Mouse (Mus musculus) heart, adult 11 months (tissue): ENCODE results near the gene H2-Ke6.

Experiments
- DNase-seq: peaks from one replicate; pipeline ENCODE4 v3.0.0; 2022

Gene H2-Ke6

DNA sequence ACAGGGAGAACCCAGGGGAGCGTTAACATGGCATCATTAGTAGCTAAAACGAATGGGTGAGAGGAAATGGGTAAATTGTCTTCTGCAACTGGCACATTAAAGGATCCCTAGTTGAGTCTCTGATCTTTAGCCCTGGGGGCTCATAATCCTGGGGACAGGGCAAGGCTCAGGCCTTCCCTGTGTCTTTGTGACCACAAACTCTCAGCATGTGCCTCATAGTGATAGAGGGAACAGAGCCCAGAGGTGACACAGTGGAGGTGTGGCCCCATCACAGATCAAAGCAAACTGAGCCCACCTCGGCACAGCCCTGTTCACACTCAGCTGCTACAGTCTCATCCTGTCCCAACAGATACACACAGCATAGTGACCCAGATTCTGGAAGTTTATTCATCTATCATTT lies 32.2 kb downstream of the H2-Ke6 start:
- DNase-seq: no peak

DNA sequence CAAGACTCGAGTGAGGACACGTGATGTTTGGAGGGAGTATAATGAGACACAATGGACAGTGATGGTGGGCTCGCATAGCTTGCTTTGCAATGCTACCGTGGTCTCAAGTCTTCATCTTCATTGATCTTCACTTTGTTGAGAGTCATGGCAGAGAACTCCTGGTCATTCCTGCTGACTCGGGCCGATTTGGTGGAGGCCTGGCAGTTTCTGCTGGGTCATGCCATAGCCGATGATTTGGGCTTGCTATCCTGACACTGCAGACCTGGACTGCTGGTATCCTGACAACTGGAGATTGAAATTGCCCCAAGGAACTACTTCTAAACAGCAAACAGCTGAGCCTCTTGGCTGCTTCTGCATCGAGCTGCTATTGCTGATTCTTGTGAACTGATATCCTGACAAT lies 32.9 kb downstream of the H2-Ke6 start:
- no peak for DNase-seq

DNA sequence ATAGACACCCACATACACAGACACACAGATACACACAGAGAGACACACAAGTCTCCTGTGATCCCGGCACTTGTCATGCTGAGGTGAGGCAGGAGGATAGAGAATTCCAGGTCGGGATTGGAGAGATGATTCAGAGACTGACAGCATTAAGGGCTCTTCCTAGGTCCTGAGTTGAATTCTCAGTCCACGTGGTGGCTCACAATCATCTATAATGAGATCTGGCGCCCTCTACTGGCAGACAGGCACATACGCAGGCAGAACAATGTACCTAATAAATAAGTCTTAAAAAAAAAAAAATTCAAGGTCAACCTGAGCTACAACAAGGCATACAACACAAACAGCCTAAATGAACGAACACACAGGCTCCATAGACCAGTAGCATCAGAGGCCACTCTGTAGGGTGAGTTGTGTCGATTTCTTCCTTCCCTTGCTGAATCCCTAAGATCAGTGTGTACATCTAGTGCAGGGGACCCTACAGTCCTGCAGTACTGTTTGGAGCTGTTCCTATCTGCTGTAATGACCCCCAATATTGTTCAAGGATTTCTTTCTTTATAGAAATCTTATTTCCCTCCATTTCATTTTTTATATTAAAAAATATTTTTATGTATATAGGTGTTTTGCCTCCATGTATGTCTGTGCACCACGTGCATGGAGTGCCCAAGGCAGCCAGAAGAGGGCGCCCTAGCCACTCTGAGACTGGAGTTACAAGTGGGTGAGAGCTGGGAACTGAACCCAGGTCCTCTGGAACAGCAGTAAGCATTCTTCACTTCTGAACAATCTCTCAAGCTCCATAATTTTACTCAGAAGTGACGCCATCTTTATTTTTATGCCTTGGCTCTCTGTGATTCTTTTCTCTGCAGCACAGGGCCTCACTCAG lies 35.8 kb downstream of the H2-Ke6 start:
- no peak for DNase-seq

DNA sequence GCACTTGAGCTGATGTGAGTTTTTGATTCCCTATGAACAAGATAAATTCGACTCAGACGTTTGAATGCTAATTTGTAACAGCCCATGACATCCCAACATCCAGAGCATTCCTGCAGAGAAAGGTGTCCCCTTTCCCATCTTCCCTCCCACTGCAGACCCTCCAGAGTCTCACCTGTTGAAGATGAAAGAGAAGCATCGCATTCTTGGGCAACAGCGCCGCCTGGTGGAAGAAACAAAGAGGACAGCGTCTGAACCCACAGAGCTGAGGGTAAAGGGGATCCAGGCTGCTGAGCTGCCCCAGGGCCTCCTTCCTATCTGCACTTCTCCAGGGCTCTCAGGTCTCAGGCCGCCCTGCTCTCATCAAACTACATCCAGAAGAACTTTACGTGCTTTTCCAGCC lies 45.7 kb downstream of the H2-Ke6 start:
- peak; percentile 94 for DNase-seq

DNA sequence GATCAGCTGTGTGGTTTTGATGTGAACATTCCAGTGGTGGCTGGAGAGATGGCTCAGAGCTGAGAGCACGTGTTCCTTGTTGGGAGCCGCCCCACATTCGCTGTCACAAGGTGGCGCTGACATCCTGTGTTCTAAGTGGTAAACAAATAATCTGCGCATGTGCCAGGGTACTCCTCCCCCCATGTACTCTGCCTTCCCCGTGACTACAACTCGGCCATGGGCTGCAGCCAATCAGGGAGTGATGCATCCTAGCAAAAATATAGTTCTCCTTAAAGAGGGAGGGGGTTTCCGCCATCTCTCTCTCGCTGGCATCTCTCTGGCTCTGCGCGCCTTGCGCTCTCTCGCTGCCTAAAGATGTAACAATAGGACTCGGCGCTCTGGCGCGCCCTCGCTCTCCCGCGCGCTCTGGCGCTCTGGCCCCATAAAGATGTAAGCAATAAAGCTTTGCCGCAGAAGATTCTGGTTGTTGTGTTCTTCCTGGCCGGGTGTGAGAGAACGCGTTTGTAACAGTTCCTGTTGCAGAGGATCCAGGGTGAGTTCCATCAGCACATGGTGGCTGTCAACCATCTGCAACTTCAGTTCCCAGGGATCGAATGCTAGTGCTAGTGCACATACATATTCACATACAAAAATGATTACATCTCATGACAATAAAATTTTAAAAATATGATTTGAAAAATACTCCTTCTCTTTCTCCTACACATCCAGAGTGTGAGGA lies 46.5 kb downstream of the H2-Ke6 start:
- peak; percentile 100 for DNase-seq

DNA sequence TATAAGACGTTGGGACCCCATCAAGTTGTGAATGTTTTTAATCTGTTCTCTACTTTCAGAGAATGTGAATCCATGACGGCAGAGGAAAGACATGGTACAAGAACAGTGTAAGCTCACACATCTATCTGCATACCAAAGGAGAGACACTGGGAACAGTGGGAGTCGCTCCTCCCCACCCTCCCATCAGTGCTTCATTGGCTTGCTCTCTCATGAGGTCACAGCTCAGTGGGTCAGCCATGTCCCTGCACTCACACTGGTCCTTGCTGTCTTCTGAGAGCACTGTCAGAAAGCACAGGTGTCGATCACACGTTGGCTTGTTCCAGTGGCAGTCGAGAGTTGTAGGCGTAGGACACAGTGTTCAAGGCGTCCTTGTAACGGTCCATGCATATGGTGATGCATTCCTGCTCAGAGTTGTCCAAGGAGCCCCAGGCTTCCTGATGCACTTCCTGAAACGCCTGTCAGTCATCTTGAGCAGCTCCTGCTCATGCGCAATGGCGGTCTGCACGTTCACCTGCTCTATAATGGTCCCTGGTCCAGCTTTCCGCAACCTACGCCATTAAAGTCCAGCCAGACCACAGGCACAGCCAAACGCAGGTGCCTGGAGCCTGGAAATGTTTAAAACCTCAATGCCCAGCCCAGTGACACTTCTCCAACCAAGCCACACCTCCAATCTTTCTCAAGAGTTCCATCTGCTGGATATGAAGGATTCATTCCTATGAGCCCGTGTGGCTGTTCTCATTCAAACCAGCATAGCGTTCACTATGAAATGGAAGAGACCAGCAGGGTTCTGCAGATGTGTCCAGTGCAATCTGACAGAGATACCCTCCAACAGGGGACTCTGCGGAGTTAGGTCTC lies 47.5 kb downstream of the H2-Ke6 start:
- peak; percentile 90 for DNase-seq

DNA sequence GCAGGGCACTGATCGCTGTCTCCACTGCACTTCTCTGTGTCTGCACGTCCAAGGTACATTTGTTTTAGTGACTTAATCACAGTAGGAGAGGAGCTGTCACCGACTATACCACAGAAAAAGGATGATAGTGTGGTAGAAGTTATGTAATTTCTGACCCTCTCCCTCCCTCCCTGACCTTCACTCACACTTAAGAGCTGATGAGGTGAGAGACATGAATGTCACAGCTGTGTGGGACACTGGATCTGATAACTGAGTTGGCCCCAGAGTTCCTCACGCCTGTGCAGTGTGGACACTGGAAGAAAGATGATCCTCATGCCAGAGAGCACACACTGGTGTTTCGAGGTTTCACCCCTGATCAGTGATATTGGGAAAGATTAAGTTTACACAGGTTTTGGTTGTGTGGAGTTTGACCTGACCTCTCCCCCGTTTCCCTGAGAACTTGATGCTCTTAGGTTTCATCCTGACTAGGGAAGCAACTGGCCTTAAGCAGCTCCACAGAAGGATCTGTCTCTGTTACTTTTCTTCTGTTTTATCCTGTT lies 48.3 kb downstream of the H2-Ke6 start:
- DNase-seq: no peak

DNA sequence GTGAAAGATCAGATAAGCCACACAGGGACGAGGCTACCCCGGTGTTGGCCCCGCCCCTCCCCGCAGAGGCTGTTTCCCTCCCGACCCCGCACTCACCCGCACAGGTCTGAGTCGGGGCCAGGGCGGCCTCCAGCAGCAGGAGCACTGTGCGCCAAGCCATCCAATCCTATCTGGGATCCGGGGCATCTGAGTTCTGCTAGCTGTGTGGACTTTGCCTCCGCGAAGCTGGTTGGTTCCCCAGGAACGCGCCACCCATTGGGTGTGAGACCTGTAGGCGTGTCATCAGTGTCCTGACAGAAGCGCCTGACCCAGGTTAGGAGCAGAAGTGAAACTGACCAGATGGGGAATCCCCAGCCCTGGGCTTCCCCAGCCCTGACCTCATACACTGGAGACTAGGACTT lies 49.2 kb downstream of the H2-Ke6 start:
- DNase-seq: peak; percentile 100

DNA sequence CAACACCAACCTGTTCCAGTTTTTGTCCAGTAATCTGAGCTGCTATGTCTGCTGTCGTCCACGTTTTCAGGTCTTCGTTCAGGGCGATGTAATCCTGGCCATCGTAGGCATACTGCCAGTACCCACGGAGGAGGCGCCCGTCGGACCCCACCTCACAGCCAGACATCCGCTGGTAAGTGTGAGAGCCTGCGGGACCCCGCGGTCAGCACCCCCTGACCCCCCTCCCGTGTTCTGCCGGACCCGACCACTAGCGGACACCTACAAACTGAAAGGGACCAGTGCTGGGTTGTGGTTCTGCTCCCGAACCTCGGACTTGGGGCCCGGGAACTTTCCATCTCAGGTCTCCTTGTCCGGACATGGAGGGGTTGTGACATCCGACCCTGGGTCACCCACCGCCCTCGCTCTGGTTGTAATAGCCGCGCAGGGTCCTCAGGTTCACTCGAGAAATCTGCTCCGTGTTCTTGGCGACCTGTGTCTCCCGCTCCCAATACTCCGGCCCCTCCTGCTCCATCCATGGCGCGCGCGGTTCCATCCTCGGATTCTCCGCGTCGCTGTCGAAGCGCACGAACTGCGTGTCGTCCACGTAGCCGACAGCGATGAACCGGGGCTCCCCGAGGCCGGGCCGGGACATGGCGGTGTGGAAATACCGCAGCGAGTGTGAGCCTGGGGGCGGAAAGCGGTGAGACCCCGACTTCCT lies 49.9 kb downstream of the H2-Ke6 start:
- peak; percentile 95 for DNase-seq
